Mouse (Mus musculus) MEL (cell line): ENCODE measurements around the gene Gjc1.

ENCODE experiments used
- CTCF ChIP-seq, 3 experiments: IDR thresholded peaks in 2 of 3; conservative IDR thresholded peaks in 1 of 3; 2 replicates each; pipeline ENCODE4 v1.5.1; 2011 to 2012; ENCODE audit warnings: low read length in 3 of 3, low read depth in 2 of 3, mild to moderate bottlenecking in 2 of 3, improper control_type of control experiment in 1 of 3, inconsistent platforms in 1 of 3, mixed read lengths in 1 of 3, moderate library complexity in 1 of 3; ENCODE audit not compliant: control insufficient read depth in 1 of 3, insufficient read depth in 1 of 3, poor library complexity in 1 of 3, severe bottlenecking in 1 of 3
- POLR2A ChIP-seq, 2 experiments: IDR thresholded peaks; 2 replicates each; pipeline ENCODE4 v1.6.1; 2011 to 2012; ENCODE audit warnings: low read length in 2 of 2, mild to moderate bottlenecking in 2 of 2, control low read depth in 1 of 2, improper control_type of control experiment in 1 of 2, low read depth in 1 of 2, moderate library complexity in 1 of 2; ENCODE audit not compliant: control insufficient read depth in 1 of 2, insufficient read depth in 1 of 2, poor library complexity in 1 of 2

DNA sequence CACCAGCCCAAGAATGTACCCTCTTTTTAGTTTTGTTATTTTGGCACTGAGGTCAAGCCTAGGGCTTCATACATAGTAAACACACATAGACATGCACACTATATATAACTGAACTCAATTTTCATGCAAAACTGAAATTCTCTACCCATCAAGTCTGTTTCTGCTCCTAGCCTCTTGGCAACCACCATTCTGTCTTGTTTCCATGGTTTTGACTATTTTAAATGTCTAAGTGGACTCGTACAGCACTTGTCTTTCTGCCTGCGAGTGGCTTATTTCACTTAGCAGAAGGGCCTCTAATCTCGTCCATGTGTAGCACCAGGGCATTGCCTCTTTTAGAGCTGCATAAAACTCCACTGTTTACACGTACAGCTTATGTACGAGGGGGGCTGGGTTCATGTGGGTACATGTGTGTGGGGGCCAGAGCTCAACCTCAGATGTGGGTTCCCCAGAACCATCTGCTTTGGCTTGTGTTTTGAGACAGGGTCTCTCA, 31.8 kb downstream of the Gjc1 start:
- TF ChIP-seq POLR2A (IDR thresholded peaks at IDR 0.05; ENCODE audit: control insufficient read depth in 1 of 2, insufficient read depth in 1 of 2, low read depth in 1 of 2, low read length in 2 of 2, poor library complexity in 1 of 2), result no peak
- no peak for TF ChIP-seq CTCF (IDR thresholded peaks at IDR 0.05 in 2 of 3, conservative IDR thresholded peaks at IDR 0.05 in 1 of 3; ENCODE audit: control insufficient read depth in 1 of 3, insufficient read depth in 1 of 3, low read depth in 2 of 3, low read length in 3 of 3, poor library complexity in 1 of 3, severe bottlenecking in 1 of 3)
